Mouse (Mus musculus): ENCODE measurements around the gene Snx6. TPM values are rescaled to one million over a fixed set of nuclear protein-coding genes. Genes with fewer than 3 reads are reported as not detected.

The Snx6 gene
- polyA plus RNA-seq, 1 experiment = 10.3 TPM

DNA sequence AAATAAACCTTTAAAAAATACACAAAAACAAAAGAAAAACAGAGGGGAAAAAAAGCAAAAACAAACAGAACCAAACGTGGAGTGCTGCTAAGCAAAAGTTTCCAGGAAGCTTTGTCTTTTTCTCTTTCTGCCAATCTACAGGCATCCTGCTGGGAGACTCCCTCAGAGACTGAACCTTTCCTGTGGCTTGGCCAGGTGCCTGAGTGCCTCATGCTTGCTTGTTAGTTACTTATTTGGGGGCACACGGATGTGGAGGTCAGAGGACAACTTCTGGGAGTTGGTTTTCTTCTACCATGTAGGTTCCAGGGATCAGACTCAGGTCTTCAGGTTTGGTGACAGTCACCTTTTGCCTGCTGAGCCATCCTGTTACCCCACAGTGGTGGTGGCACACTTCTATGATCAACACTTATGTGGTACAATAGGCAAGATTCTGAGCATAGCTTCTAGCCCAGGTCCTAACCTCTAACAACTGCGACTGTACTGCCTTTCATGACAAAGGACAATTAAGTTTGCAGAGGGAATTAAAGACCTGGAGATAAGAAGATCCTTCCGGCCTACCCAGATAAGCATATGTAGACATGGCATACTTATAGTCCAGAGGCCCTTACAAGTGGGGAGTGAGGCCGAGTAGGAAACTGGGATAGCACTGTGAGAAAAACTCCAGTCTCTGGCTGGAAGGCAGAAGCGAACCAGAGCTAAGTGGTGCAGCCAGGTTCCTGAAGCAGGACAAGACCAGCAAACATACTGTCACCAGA, 23.9 kb upstream of the Snx6 start:
- TF ChIP-seq GATA1 (IDR thresholded peaks at IDR 0.05; ENCODE audit: low read length) = no peak

- TF ChIP-seq GATA1 (IDR thresholded peaks at IDR 0.05; ENCODE audit: low read length) = no peak
These were observed 14.6 kb upstream of the Snx6 start for GRCm38 (mm10) chr12:54810142-54810541.

GRCm38 (mm10) chr12:54807481-54807880, 12.0 kb upstream of the Snx6 start:
- TF ChIP-seq GATA1 (IDR thresholded peaks at IDR 0.05; ENCODE audit: low read length) = no peak

- no peak for TF ChIP-seq GATA1 (IDR thresholded peaks at IDR 0.05; ENCODE audit: low read length)
These were observed 10.6 kb upstream of the Snx6 start for GRCm38 (mm10) chr12:54806131-54806530.

DNA sequence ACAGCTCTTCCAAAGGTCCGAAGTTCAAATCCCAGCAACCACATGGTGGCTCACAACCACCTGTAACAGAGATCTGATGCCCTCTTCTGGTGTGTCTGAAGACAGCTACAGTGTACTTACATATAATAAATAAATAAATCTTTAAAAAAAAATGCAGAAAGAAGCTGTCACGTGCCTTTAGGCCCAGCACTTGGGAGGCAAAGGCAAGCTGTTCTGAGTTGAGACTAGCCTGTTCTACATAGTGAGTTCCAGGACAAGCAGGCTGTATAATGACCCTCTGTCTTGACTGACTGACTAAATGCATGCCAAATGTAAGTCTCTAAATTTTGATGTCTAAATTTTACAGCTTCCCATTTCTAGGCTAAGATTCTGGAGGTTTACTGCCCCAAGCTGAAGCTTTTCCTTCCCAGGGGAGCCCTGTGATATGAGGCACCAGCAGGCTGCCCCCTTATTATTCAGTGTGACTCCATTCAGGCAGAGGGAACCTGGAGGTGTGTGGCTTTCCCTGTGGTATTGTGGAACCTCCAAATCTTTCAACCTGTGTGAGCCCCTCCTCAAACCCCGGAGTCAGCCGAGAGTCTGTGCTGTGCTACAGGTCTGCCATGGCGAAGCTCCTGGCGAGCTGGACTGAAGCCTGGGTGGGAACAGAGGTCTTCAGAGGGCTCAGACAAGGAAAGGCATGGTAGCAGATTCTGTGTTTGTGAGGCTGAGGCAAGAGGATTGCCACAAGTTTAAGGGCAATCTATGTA, 9.9 kb upstream of the Snx6 start:
- TF ChIP-seq GATA1 (IDR thresholded peaks at IDR 0.05; ENCODE audit: low read length) = no peak

- no peak for TF ChIP-seq GATA1 (IDR thresholded peaks at IDR 0.05; ENCODE audit: low read length)
These were observed 8.0 kb upstream of the Snx6 start for GRCm38 (mm10) chr12:54803531-54803930.

DNA sequence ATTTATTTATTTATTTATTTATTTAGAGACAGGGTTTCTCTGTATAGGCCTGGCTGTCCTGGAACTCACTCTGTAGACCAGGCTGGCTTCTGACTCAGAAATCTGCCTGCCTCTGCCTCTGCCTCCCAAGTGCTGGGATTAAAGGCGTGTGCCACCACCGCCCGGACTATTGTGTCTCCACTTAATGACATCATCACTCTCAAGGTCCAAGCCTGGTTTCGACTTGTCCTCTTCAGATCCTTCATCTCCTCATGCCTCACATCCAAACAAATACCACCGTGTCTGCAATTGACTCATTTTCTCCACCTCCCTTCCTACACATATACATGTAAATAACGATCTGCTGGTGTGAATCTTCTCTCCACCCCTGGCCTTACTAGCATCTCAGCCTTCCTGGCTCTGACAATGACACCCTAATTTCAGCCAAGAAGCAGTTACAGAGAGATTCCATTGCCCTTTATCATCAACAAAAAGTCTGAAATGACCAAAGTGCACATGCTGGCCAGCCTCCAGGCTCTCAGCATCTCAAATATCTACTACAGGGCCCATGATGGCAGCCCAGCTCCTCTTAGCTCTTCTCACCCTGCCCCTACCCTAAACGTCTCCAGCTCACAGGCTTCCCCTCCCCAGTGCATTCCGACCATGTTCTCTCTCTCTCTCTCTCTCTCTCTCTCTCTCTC, 1.2 kb upstream of the Snx6 start:
- TF ChIP-seq GATA1 (IDR thresholded peaks at IDR 0.05; ENCODE audit: low read length) = no peak

GRCm38 (mm10) chr12:54794392-54794791, 1.1 kb downstream of the Snx6 start:
- TF ChIP-seq GATA1 (IDR thresholded peaks at IDR 0.05; ENCODE audit: low read length) = no peak

DNA sequence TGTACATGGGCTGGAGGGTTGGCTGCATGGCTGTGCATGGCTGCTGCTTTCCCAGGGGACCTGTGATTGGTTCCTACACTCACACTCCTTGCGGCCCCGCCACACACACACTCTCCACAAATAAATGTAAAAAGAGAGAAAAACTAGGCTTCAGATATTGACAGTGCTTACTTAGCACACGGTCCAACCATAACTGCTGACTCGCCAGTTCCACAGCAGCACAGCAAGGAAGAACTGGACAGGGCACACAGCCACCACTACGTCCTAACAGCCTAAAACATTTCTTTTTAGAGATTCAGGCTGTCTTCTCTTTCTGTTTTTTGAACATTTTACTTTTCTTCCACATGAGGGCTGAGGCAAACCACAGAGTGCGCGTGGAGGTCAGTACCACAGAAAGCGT, 4.0 kb downstream of the Snx6 start:
- no peak for TF ChIP-seq GATA1 (IDR thresholded peaks at IDR 0.05; ENCODE audit: low read length)

DNA sequence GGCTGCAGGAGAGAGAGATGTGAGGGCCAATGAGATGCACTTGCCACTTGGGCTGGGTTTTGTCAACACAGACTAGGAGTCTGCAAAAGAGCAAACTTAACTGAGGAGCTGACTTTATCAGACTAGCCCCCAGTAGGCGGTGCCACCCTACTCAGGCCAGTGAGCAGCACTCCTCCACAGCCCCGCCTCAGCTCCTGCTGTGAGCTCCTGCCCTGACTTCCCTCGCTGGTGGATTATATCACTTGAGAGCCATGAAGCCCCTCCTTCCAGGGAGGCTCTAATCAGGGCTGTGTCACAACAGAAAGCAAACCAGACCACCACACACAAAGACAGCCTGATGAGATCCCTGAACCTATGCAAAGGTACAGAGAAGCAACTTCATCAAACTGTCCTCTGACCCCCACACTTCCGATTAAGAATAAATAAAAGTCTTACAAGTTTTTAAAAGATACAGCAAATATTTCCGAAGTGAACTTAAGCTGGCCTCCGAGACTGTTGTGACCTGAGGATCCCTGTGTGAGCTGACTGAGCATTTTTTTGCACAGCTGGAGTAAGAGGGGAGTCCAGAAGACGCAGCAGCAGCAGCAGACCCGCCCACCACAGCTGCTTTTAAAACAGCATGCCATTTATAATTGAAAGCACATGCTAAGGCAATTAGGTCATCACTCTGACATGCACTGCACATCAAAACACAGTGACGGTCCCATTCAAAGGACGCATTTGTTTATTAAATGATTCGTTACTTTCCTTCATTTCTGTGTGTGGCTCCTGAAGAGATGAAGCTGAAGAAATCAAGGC, 6.0 kb downstream of the Snx6 start:
- TF ChIP-seq GATA1 (IDR thresholded peaks at IDR 0.05; ENCODE audit: low read length) = no peak

- TF ChIP-seq GATA1 (IDR thresholded peaks at IDR 0.05; ENCODE audit: low read length) = no peak
These were observed 31.9 kb downstream of the Snx6 start for GRCm38 (mm10) chr12:54763624-54764023.

GRCm38 (mm10) chr12:54760676-54761075, 34.8 kb downstream of the Snx6 start:
- TF ChIP-seq GATA1 (IDR thresholded peaks at IDR 0.05; ENCODE audit: low read length) = no peak

DNA sequence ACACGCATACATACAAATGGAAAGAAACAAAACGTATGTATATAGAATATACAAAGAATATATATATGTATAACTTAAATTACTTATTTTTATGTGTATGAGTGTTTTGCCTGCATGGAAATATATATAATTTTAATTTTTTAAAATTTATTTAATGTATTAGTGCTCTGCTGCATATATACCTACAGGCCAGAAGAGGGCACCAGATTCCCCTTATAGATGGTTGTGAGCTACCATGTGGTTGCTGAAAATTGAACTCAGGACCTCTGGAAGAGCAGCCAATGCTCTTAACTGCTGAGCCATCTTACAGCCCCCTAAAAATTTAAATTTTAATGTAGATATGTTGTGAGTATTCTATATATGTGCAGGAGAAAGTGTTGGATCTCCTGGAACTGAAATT, 36.7 kb downstream of the Snx6 start:
- TF ChIP-seq GATA1 (IDR thresholded peaks at IDR 0.05; ENCODE audit: low read length) = no peak

- TF ChIP-seq GATA1 (IDR thresholded peaks at IDR 0.05; ENCODE audit: low read length) = no peak
These were observed 46.9 kb downstream of the Snx6 start for GRCm38 (mm10) chr12:54748647-54749046.

GRCm38 (mm10) chr12:54699394-54699793, 96.1 kb downstream of the Snx6 start:
- TF ChIP-seq GATA1 (IDR thresholded peaks at IDR 0.05; ENCODE audit: low read length) = no peak

Measured in G1E-ER4 (cell line).